Mouse (Mus musculus) midbrain, embryonic 15.5 days (tissue): ENCODE data around the gene Cdadc1. TPM values are rescaled to one million over a fixed set of nuclear protein-coding genes. Genes with fewer than 3 reads are reported as not detected.

ENCODE experiments used
- ATAC-seq: fragments of 200-750 bp; cut with Nextera tagmentation; replicated peaks from 2 replicates; pipeline ENCODE4 v1.8.0; 2017; ENCODE audit warnings: moderate TSS enrichment
- H3K27ac ChIP-seq: fragments of 300-500 bp; sonication (generic); 2 replicates; pipeline ENCODE4 v1.5.1; 2015; ENCODE audit warnings: mild to moderate bottlenecking, inconsistent platforms
- H3K27me3 ChIP-seq: fragments of 300-500 bp; sonication (generic); replicated peaks from 2 replicates; pipeline ENCODE4 v1.6.1; 2015; ENCODE audit warnings: inconsistent platforms
- H3K36me3 ChIP-seq: fragments of 300-500 bp; sonication (generic); replicated peaks from 2 replicates; pipeline ENCODE4 v1.6.1; 2015; ENCODE audit warnings: inconsistent platforms
- H3K4me1 ChIP-seq: fragments of 300-500 bp; sonication (generic); 2 replicates; pipeline ENCODE4 v1.6.1; 2015; ENCODE audit warnings: inconsistent platforms
- H3K4me2 ChIP-seq: fragments of 300-500 bp; sonication (generic); 2 replicates; pipeline ENCODE4 v1.6.1; 2015; ENCODE audit warnings: inconsistent platforms, mild to moderate bottlenecking, moderate library complexity
- H3K4me3 ChIP-seq: fragments of 300-500 bp; sonication (generic); 2 replicates; pipeline ENCODE4 v1.5.1; 2015; ENCODE audit warnings: mild to moderate bottlenecking, inconsistent platforms
- H3K9ac ChIP-seq: fragments of 300-500 bp; sonication (generic); 2 replicates; pipeline ENCODE4 v1.6.1; 2015; ENCODE audit warnings: mild to moderate bottlenecking, inconsistent platforms
- H3K9me3 ChIP-seq: fragments of 300-500 bp; sonication (generic); 2 replicates; pipeline ENCODE4 v1.6.1; 2016; ENCODE audit warnings: inconsistent platforms
- WGBS: fragments of 180-500 bp; shearing (Covaris S2); methylation state at CpG from one replicate; pipeline ENCODE4 v1.1.7; 2015; ENCODE audit warnings: mixed read lengths; 5-methylcytosine and 5-hydroxymethylcytosine counted together
- polyA plus RNA-seq: library from polyadenylated mRNA; unstranded; fragments of >200 nt; fragmentation: Nextera tagmentation; extraction: Ambion mirVana; gene quantifications from 2 replicates; pipeline ENCODE4 v1.2.1, GENCODE M21; 2015

Gene Cdadc1
- polyA plus RNA-seq, 1 experiment from 2014 or later = 36.7 TPM

DNA sequence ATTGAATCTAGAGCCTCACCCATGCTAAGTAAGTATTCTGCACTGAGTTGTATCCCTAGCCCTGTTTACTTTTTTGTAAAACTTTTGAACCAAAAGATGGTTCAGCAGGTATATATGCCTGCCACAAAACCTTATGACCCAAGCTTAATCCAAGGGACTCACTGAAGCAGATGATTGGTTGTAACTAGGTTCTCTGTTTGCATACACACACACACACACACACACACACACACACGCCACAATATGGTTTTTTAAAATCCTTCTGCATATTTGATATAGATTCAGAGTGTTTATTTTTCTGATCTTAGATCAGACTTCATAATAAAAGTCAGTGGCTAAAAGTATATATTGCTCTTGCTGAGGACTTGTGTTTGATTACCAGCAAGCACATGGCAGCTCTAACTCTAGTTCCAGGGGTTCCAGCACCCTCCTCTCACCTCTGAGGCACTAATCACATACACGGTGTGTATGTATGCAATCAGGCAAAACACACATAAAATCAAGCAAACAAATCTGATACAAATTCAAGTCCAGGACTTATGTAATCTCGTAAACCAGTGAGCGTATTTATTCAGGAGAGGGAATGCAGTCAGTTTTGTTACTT lies 59.8 kb downstream of the Cdadc1 start:
- Histone ChIP-seq H3K4me3 (no peak overlapping the region), H3K27me3 (no peaks in the 10 kb centered on the region), H3K9ac (no peak overlapping the region), H3K4me2 (no peak overlapping the region), H3K9me3 (no peaks in the 10 kb centered on the region), H3K4me1 (no peaks in the 10 kb centered on the region), H3K27ac (no peak overlapping the region), H3K36me3 (no peaks in the 10 kb centered on the region)
- ATAC-seq = no peak
- whole genome bisulfite sequencing = 90% methylated on average over 4 of the region's 4 CpGs

DNA sequence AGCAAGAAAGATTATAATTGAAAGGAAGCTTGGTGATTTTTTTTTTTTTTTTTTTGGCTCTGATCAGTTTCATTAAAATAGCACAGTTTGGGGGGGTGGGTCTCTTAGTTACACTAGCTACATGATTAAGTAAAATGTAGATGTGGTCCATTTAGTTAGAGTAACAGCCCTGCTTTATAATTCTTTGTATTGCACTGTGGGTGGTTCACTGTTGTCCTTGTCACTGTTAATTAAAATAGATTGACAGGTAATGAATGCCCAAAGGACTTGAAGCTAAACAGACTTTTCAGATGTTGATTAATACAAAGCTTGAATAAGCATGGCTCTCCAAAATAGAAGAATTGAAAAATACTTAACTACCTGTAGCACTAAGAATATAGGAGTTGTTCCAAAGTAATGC lies 63.9 kb downstream of the Cdadc1 start:
- no peaks in the 10 kb centered on the region for H3K9me3 ChIP-seq
- H3K4me1 ChIP-seq = no peaks in the 10 kb centered on the region
- no peak for ATAC-seq

DNA sequence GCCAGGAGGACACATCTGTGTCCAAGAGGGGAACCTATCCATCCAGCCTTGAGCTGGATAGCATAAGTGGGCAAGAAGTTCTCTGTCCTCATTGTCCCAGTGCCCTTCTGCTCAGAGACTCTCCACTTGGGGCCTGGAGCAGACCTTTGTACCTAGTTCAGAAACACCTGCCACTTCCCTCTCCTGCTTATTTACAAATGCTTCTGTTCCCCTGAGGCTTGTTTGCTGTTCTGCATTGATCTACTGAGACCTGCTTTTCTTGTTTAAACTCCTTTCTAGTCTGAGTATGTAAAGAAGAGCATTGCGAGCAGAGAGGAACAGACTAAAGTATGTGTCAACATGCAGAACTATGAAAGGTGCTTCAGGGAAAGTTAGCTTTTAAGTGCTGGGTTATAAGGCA lies 64.8 kb downstream of the Cdadc1 start:
- H3K9me3 ChIP-seq = no peaks in the 10 kb centered on the region
- no peak overlapping the region for H3K4me2 ChIP-seq
- WGBS = 76% methylated on average over 1 of the region's 1 CpGs
- no peaks in the 10 kb centered on the region for H3K36me3 ChIP-seq
- no peak overlapping the region for H3K27ac ChIP-seq
- no peak overlapping the region for H3K4me3 ChIP-seq
- no peaks in the 10 kb centered on the region for H3K27me3 ChIP-seq
- no peak overlapping the region for H3K9ac ChIP-seq
- ATAC-seq = no peak
- H3K4me1 ChIP-seq = no peaks in the 10 kb centered on the region

More for the DNA sequence above, 63.9 kb downstream of the Cdadc1 start:
- H3K27me3 ChIP-seq = no peaks in the 10 kb centered on the region
- H3K9ac ChIP-seq = no peak overlapping the region
- H3K27ac ChIP-seq = no peak overlapping the region
- H3K4me3 ChIP-seq = no peak overlapping the region
- H3K36me3 ChIP-seq = no peaks in the 10 kb centered on the region
- no peak overlapping the region for H3K4me2 ChIP-seq

DNA sequence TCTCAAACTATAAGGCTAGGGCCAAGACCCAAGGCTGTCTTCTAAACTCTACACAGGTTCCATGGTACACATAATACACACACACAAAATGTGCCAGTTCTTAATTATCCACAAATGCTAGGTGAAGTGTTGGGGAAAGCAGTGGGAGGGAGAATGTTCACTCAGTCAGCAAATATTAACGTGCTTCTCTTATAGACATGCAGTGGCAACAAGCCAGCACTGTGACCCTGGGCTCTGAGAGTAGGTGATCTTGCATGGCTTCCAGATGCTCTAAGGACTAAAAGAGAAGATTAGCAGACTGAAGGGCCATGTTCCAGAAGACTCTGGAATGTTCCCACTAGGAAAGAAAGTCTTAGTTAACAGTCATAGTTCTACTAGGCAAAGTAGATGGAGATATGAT lies 67.0 kb downstream of the Cdadc1 start:
- ATAC-seq = no peak
- no peaks in the 10 kb centered on the region for H3K27me3 ChIP-seq
- H3K9ac ChIP-seq = no peak overlapping the region
- H3K27ac ChIP-seq = no peak overlapping the region
- no peak overlapping the region for H3K4me2 ChIP-seq
- H3K9me3 ChIP-seq = no peaks in the 10 kb centered on the region
- no peaks in the 10 kb centered on the region for H3K4me1 ChIP-seq
- no peak overlapping the region for H3K4me3 ChIP-seq
- 94% methylated on average over 1 of the region's 1 CpGs for WGBS
- H3K36me3 ChIP-seq = no peaks in the 10 kb centered on the region

DNA sequence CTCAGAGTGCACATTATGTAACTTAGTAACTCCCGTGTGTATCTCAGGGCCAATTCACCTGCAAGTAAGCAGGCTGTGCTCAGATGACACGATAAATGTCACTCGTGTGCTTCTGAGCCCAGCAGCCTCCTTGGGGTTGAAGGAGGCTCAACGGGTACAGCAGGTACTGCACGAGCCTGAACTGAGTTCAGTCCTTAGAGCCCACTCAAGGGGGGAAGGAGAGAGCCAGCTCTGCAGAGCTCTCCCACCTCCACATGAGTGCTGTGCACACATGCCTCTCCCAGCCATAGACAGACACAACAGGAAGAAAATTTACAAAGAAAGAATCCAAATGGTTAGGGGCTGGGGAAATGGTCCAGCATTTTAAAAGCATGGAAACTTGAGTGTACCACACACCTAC lies 71.9 kb downstream of the Cdadc1 start:
- H3K4me2 ChIP-seq = no peak overlapping the region
- WGBS = 85% methylated on average over 5 of the region's 5 CpGs
- no peak overlapping the region for H3K9ac ChIP-seq
- H3K27me3 ChIP-seq = no peaks in the 10 kb centered on the region
- no peak for ATAC-seq
- H3K4me1 ChIP-seq = no peaks in the 10 kb centered on the region
- no peaks in the 10 kb centered on the region for H3K36me3 ChIP-seq
- no peak overlapping the region for H3K27ac ChIP-seq
- no peaks in the 10 kb centered on the region for H3K9me3 ChIP-seq
- H3K4me3 ChIP-seq = no peak overlapping the region

DNA sequence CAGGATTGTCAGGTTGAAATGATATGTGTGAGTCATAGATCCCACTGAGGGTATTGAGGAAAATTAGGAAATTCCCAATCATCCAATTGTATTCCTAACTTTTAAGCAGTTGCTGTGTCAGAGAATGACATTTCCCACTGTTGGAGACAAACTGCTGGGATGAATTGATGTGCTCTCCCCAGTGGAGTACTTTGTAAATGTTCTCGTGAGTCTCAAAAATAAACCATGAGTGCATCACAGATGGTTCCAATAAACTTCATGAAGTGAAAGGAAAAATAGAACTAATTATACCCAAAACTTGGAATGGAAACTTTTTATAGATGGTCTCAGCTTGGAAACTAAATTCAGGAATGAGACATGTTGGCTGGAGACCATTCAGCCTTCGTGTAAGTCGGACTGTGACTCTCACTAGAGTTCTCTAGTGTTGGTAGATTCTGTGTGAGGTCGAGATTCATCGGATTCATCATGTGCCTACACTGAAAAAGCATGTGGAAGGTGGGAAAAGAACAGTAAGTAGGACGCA lies 83.8 kb downstream of the Cdadc1 start:
- H3K36me3 ChIP-seq = no peaks in the 10 kb centered on the region
- no peaks in the 10 kb centered on the region for H3K4me1 ChIP-seq
- no peaks in the 10 kb centered on the region for H3K9me3 ChIP-seq
- H3K4me2 ChIP-seq = no peak overlapping the region
- H3K4me3 ChIP-seq = no peak overlapping the region
- no peak overlapping the region for H3K27ac ChIP-seq
- 88% methylated on average over 6 of the region's 6 CpGs for WGBS
- H3K9ac ChIP-seq = no peak overlapping the region
- no peaks in the 10 kb centered on the region for H3K27me3 ChIP-seq
- no peak for ATAC-seq

Other genes starting within 250 kb of the Cdadc1 start
- gene Phf11d, start 232.5 kb downstream of the Cdadc1 start, polyA plus RNA-seq = 0.50 and 0.60 TPM in 2 replicates
- gene Phf11c, start 202.6 kb downstream of the Cdadc1 start, polyA plus RNA-seq = 0.23 and 0.37 TPM in 2 replicates
- 6.5 TPM in 2 replicates for gene Setdb2, start 157.1 kb downstream of the Cdadc1 start, polyA plus RNA-seq
- 19.0 and 19.8 TPM in 2 replicates for gene Cab39l, start 157.0 kb downstream of the Cdadc1 start, polyA plus RNA-seq
- gene Shisa2, start 27.3 kb upstream of the Cdadc1 start, polyA plus RNA-seq = 5.0 and 6.2 TPM in 2 replicates